Mouse (Mus musculus): ENCODE measurements around the gene Alg14.

Gene Alg14

DNA sequence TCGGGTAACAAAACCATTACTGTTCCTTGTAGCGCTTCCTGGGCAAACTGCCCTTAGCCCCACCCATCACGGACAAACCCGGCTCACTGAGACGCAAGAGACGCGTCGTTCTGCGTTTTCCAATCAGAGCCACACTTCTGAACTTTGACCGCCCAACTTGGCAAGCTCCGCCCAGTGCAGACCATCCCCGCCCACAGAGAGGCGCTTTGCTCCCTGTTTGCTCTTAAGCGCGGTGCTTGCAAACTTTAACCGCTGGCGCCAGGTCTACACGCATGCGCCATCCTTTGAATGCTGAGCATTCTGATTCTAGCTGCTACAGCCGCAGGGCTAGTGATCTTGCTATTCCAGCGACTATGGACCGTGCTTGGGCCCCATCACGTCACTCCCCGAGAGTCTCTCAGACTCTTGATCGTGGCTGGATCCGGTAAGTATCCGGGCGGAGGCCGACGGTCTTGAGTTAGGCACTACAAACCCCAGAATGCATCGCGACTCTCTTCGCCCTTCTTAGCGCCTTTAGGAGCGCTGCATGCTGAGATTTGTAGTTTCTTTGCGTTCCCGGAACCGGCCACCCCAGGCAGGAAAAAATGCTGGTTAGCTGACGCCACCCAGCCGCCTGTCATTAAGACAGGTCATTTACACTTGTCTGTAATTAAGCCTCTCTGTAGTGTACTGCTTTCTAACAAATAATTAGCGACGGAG is at the start of gene Alg14:
Gene Alg14 (plus strand): TSS at position 214 of the 699 bp plus-strand sequence.
- DNase-seq (ENCODE audit: low spot score): peak; percentile 86

DNA sequence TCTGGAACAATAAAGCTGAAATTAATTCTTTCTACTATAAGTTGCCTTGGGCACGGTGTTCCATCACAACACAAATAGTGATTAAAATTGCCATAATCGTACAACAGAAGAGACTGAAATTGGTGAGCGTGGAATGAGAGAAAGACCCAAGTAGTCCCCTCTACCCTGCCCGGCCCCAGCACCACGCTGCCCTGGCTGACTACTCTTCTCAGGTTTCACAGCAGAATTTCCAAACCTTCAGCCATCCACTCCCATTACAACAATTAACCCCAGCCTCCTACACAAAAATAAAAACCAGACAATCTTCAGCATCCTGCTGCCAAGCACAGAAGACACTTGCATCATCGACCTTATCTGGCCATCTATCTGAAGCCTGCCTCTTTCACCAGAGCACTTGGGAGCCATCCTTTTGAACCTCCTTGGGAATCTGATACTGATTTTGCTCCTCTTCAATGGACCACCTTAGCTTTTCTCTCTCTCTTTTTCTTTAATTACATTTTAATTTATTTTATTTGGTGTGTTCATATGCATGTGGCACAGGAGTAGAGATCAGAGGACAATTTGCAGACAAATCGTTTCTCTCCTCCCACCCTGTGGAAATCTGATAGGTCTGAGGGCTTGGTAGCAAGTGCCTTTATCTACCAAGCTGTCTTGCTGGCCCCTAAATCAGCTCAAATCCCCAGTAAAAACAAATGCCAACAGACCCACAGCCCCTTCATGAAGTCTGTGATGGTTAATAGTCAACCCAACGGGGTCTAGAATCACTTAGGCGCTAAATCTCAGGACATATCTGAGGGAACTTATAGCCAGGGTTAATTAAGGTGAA is 49.2 kb upstream of the Alg14 start:
- no peak for DNase-seq (ENCODE audit: low spot score)

DNA sequence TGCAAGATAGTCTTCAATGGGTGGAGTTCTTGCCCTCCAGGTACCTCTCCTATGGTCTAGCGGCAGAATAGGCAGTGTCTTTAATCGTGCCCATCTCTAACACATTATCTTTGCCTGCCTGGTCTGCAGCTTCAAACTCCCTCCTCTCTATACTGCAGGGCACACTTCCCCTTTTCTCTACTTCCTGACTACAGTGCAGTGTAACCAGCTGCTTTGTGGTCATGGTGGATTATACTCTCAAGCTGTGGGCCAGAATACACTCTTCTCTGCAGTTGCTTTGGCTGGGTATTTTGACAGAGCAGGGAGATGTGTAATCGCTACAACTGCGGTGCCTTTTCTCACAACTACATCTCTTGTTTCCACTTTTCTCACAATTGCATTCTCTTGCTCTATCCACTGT is 48.6 kb upstream of the Alg14 start:
- no peak for DNase-seq (ENCODE audit: low spot score)

DNA sequence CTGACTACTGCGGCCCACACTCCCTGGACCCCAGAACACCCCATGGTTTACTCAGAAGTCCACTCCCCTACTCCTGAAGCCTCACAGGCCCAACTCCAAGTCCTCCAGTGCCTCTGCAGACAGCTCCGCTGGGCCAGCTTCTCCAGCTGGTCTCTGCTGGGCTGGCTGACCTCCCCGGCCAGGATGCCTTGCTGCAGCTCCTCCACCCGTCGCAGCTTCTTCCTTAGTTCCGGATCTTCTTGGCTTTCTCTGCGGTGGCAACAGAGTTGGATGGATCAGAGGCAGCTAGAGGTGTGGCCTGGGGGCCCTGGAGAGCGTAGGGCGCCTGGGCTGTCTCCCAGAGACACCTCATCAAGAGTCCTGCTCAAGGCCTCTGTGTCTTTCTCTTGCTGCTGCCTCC is 41.5 kb upstream of the Alg14 start:
- no peak for DNase-seq (ENCODE audit: low spot score)

DNA sequence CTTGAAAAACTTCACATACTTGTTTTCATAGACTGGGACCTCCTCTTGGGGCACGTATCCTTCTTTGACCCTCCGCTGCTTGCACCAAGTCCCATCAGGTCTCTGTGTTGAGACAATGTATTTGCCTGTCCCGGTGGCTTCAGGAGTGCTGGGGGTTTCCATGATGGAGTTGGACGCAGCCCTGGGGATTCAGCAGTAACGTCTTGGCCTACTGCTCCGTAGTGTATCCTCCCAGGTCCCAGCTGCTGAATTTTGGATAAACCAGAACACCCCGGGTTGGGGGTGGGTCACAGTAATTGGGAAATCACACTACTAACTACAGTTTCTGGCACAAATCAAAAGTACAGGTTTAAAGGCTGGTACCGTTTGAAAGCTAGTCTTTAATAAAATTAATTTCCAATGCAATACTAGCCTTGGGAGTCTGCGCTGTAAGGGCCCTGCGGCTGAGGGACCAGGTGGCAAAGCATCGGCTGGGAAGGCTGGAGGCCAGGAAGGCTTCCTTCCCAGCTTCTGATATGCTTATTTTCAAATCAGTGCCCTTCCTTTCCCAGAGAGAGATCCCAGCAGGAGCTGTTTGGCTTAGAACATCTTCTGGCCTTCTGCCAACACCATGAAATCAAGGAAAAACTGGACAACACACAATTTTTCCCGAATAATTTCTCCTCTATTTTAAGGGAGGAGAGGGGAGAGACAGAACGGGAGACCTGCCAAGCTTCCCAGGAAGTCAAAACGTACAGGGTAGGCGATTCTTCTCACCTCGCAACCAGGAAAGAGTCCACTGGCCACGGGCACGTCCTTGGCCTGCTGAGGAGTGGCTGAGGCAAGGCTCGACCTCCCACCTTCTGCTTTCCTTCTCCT is 40.8 kb upstream of the Alg14 start:
- DNase-seq (ENCODE audit: low spot score): no peak

DNA sequence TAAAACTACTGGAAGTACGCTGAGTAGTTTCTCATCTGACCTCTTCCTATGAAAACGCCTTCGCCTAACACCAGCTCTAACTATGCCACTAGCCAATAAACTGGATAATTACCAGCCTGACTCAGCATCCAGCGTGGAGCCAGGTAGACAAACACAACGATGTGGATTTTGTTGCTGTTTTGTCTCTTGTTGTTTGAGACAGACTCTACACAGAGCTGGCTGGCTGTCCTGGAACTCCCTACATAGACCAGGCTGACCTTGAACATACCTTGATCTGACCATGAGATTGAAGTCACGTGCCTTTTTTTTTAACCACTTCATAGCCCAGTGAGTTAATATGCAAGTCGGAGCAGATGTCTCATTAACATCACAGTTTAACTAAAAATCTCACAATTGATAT is 36.1 kb upstream of the Alg14 start:
- no peak for DNase-seq (ENCODE audit: low spot score)

DNA sequence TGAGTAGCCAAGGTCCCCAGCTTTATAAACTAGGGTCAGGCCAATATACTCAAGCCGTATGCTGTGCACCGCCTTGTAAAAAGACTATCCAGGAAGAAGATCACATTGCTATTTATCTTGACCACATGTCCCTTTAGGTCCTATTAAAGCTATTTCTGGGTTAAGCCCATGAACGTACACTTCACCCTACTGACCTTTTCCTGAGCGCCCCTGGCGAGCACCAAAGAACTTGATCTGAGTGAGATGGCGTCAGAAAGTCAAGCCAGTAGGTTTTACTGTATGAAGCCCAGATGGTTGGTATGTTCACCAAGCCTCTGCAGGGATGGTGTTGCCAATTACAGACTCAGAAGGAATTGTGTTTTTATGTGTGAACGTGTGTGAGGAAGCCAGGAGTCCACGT is 35.4 kb upstream of the Alg14 start:
- no peak for DNase-seq (ENCODE audit: low spot score)

DNA sequence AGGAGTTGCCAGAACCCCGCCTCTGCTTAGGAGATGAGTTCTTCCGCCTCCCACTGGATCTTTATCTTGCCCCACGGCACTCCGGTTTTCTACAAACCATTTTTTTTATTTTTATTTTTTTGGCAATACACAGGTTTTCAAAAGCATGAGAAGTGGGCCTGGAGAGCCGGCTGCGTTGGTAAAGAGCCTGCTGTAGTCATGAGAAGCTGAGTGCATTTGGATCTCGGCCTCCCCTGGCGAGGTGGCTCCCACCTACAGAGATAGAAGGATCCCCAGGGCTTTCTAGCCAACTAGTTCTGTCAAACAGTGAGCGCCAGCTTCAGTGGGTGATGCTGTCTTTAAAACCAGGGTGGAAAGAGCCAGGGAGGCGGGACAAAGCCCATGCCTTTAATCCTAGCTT is 34.2 kb upstream of the Alg14 start:
- no peak for DNase-seq (ENCODE audit: low spot score)

DNA sequence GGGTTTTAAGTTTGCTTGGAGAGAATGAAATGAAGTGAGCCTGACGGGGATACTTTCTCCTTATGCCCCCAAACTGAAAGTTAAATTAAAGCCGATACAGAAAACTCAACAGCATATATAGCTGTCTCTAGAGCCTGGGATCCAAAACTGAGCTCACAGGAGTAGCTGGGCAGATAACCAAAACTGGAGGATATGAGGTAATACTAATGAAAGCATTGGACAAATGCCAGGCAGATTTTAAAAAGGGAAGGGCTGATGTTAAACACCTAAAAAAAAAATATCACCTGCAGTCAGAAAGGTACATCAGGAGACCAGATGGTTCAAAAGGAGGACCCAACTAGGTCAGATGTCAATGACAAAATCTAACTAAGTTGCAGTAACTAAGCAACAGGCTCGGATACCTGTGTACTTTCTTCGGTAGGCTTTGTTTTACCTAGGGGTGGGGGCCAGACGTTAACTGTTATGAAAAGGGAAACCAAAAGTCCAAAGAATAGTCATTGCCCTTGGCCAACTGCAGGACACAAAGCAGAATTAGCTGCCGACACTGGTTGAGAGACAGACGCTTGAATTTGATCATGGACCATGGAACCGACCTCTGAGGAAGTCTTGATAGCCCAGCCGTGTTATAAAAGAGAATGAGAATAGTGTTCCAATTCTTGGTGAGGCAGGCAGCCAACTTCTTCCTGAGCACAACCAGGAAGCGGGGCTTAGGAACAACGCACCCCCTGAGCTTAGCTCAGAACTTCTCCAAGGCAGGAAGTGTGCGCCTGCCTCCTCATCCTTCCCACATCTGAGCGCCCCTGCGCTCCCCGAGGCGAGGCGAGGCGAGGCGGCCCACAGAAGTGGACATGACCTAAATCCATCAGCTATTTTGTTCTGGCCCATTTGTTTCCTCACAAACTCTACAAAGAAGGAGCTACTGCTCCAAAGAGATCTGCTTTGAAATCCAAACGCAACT is 32.8 kb upstream of the Alg14 start:
- DNase-seq (ENCODE audit: low spot score): no peak

DNA sequence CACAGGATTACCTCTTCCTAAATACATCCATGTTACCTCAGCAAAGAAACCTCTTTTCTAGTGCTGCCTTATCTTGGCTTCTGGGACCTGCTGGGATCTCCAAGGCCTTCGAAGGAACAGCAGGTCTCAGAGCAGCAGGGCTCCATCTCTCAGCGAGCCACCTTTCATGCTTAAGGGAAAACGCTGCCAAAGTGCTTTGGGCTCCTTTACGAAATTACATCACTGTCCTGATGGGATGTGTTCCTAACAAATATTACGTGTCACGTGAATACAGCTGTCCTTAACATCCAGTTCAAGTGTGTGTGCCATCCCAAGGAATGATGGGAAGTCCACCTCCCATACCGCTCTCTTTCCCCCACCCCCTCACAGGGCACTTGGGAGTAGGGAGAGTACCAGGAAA is 31.5 kb upstream of the Alg14 start:
- no peak for DNase-seq (ENCODE audit: low spot score)

DNA sequence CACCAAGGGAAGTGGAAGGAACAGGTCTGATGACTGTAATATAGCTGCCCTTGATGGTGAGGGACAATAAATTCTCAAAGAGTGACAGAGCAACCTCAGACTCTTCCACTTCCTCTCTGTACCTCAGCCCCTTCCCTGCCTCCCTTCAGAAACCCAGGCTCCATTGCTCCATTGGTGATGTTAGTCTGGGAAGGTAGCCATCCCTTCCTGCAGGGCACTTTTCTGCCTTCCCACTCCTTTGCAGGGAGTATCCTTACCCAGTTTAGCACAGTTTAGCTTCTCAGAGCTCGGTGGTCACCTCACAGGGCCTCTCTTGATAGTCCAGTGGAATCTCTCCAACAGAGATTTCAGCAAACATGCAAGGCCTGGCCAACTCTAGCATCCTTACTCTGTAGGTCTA is 30.7 kb upstream of the Alg14 start:
- DNase-seq (ENCODE audit: low spot score): no peak

DNA sequence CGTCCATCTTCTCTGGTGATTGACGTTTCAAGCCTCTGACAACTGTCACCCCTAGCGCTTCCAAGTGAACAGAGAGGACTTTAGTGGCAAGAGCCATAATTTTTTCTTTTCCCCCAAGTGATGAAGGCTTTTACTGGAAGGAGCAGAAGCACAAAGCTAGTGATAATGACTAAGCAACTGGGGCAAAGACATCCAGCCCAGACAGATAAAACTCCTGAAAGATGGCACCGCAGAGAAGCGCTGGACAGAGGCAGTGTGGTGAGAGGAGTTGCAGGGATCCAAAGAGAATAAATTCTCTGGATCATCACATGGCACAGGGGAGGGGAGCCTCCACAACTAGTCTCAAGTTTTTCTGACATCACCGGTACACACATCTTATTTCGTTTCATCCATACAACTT is 30.3 kb upstream of the Alg14 start:
- DNase-seq (ENCODE audit: low spot score): no peak

DNA sequence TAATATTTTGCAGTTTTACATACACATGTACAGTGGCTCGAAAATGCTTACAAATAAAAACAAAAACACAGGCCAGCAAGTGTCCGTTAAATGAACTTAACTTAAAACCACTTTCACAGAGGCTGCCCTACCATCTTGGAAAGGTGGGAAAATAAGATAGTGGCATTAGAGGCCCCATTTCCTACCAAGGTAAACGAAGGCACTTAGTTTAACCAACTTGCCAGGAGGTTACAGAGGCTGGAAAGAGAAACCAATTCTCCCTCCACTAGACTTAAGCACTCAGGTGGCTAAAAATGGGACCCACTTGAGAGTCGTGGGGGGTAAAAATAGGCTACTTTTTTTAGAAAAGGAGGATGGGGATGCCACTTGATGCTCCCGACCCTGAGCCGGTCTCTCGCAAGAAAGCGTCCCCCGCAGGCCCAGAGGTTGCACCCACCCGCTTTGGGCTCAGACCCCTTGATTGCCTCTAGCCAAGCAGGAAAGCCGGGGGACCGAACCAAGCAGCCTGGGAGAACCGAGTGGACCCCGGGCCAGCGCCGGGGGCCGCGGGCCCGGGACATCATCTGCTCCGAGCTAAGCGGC is 29.5 kb upstream of the Alg14 start:
- DNase-seq (ENCODE audit: low spot score): no peak

DNA sequence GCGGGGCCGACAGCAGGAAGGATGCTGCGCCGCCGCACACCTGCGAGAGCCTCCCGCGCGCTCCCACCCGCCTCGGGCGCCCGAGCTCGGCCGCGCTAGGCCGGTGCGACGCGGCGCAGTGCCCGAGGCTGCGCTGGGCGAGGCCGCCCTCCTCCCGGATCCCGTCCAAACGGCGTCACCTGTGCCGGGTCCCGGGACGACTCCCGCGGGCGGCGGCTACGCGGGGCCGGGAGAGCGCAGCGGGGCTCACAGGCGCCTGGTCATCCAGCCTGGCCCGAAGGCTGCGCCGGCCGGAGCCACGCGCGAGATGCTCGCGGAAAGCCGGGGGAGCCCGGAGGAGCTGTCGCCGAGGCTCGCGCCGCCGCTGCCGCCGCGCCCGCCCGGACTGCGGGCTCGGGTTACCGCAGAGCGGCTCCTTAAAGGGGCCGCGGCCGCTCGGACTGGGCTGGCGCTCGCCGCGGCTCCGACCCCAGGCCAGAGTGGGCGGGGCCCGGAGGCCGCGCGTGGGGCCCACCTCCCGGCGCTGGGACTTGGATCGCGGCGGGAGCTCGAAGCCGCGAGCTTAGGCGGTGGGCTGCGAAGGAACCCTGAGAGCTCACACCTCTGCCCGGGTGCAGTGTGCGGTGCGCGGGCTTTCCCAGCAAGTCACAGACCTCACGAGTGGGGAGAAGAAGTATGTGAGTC is 28.9 kb upstream of the Alg14 start:
- peak; percentile 60 for DNase-seq (ENCODE audit: low spot score)

DNA sequence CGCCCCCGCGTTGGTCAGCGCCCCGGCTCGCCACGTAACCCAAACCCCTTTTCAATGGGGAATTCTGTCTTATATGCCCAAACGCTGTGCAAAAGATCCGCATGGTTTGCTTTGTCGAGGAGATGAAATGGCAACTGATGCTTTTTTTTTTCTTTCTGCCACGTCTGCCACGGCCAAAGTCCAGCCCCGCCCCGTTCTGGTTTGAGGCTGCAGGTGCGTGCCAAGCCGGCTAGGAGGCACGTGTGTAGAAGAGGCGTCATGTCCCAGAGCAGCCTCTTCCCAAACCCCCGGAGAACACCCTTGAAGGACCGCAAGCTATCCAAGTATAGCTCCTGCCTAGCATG is 28.4 kb upstream of the Alg14 start:
- peak; percentile 42 for DNase-seq (ENCODE audit: low spot score)

DNA sequence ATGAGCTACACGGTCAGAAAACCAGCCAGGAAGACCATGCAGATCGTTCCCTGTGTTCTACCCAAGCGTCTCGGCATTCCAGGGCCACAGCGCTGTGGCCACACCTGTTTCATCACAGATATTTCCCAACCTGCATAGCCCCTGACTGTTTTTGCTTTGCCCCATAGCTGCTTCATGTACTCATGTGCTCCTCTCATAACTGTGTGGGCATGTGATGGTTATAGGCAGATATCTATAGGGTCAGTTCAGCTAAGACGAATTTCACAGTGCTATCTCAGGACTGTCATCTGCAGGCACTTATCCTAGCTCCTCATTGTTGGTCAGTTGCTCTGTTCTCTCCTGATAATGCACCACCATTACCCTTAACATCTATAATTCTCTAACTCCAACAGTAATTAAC is 27.3 kb upstream of the Alg14 start:
- DNase-seq (ENCODE audit: low spot score): no peak

DNA sequence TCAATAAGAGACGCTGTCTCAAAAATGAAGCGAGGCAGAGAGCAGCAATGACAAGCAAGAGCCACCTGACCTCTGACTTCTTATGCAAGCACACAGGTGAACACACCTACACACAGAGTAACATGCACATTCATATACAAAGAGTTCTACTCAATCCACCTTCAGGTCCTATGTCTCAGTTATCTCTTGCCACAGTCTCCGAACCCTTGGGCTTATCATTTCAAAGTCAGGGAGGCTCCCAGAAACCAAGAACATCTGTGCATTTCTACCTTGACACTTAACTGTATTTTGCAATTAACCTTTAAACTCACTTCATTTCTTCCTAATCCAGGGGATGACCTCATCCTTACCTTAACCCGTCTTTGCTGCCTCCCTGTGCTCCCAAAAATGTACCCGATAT is 24.3 kb upstream of the Alg14 start:
- no peak for DNase-seq (ENCODE audit: low spot score)

DNA sequence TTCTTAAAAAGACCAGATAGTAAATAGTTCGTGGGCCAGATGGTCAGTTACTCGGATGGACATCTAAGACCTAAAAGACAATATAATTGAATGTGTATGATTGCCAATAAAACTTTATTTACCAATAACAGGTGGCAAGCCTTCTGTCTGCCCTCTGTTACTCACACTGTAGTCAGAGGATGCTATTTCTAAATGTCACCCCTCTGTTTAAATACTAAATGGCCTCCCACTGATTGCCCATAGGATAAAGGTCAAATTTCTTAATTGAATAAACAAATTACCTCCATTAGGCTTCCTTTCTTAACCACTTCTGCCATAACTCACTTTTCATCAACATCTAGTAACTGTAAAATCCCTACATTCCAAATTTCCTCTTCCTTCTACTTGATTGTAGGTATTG is 19.0 kb upstream of the Alg14 start:
- no peak for DNase-seq (ENCODE audit: low spot score)

DNA sequence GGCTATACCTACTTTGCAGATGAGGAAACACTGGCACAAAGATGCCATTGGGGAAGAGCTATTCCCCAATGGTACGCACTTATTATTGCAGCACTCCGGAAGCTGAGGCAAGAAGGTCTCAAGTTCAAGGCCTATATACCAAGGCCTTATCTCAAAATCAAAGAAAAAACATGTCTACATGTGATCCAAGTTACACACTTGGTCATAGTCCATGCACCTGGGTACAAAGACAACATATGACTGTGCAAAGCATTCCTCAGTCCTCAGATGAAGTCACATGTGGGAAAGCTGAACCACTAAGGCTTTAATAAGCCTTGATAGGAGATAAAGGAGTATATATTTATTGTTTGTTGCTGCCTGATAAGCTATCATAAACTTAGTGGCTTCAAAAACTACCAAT is 17.6 kb upstream of the Alg14 start:
- no peak for DNase-seq (ENCODE audit: low spot score)

DNA sequence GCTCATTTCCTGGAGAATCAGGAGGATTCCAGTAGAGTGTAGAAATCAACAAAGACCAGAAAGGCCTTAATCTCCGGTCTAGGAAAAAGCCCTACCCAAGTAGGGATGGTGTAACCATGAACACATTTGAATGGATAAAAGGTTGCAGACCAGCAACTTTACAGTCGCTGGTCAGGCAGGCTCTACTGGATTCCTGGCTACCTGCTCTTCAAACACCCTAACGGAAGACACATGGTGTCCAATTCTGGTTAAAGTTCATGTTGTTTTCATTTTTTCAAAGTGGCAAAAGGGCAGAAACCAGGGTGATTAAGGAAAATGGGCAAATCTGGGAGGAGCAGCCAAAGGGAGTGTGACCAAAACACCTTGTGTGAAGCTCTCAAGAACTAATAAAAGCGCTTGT is 14.6 kb upstream of the Alg14 start:
- DNase-seq (ENCODE audit: low spot score): peak; percentile 41

DNA sequence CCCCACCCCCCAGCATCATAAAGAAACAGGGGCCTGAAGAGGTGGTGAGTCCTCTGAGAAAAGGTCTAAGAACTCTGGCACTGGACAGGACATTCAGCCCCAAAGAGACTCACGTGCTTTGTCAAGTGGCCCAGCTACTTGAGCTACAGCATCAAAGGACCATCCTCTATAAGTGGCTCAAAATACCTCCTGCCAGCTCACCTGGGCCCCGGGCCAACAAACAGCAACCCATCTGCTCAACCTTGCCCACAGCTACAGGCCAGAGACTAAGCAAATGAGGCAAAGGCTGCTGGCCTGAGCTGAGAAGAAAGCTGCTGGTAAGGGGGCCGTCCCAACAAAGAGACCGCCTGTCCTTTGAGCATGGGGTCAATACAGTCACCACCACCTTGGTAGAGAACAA is 14.0 kb upstream of the Alg14 start:
- DNase-seq (ENCODE audit: low spot score): no peak

Measured in urinary bladder, postnatal 25 days (tissue).